Mouse (Mus musculus) heart, embryonic 10.5 days (tissue): ENCODE results near the gene Ccnjl. TPM values are rescaled to one million over a fixed set of nuclear protein-coding genes. Genes with fewer than 3 reads are reported as not detected.
A peak's percentile ranks its signal among the peaks of the same experiment; 100 is the strongest.

Experiments used
- DNase-seq: peaks from one replicate; pipeline ENCODE4 v3.0.0-alpha.2; 2017; ENCODE audit warnings: low spot score
- H3K27ac ChIP-seq: fragments of 300-500 bp; sonication (generic); 2 replicates; pipeline ENCODE4 v1.5.1; 2016; ENCODE audit warnings: mild to moderate bottlenecking
- H3K27me3 ChIP-seq: fragments of 300-500 bp; sonication (generic); 2 replicates; pipeline ENCODE4 v1.6.1; 2016; ENCODE audit warnings: mild to moderate bottlenecking; ENCODE audit not compliant: poor library complexity, insufficient read depth, severe bottlenecking
- H3K36me3 ChIP-seq: fragments of 300-500 bp; sonication (generic); 2 replicates; pipeline ENCODE4 v1.6.1; 2016; ENCODE audit warnings: mild to moderate bottlenecking, moderate library complexity
- H3K4me1 ChIP-seq: fragments of 300-500 bp; sonication (generic); 2 replicates; pipeline ENCODE4 v1.6.1; 2016; ENCODE audit warnings: mild to moderate bottlenecking
- H3K4me3 ChIP-seq: fragments of 300-500 bp; sonication (generic); 2 replicates; pipeline ENCODE4 v1.5.1; 2016; ENCODE audit warnings: mild to moderate bottlenecking, moderate library complexity
- H3K9me3 ChIP-seq: fragments of 300-500 bp; sonication (generic); 2 replicates; pipeline ENCODE4 v1.6.1; 2016; ENCODE audit warnings: mild to moderate bottlenecking, moderate library complexity
- WGBS: fragments of 180-500 bp; shearing (Covaris S2); methylation state at CpG from one replicate; pipeline ENCODE4 v1.1.7; 2016; 5-methylcytosine and 5-hydroxymethylcytosine counted together
- polyA plus RNA-seq: library from polyadenylated mRNA; unstranded; fragments of >200 nt; fragmentation: Nextera tagmentation; extraction: Ambion mirVana; gene quantifications from 2 replicates; pipeline ENCODE4 v1.2.1, GENCODE M21; 2016

The Ccnjl gene
- polyA plus RNA-seq, 1 experiment from 2014 or later, result 33.2 TPM

DNA sequence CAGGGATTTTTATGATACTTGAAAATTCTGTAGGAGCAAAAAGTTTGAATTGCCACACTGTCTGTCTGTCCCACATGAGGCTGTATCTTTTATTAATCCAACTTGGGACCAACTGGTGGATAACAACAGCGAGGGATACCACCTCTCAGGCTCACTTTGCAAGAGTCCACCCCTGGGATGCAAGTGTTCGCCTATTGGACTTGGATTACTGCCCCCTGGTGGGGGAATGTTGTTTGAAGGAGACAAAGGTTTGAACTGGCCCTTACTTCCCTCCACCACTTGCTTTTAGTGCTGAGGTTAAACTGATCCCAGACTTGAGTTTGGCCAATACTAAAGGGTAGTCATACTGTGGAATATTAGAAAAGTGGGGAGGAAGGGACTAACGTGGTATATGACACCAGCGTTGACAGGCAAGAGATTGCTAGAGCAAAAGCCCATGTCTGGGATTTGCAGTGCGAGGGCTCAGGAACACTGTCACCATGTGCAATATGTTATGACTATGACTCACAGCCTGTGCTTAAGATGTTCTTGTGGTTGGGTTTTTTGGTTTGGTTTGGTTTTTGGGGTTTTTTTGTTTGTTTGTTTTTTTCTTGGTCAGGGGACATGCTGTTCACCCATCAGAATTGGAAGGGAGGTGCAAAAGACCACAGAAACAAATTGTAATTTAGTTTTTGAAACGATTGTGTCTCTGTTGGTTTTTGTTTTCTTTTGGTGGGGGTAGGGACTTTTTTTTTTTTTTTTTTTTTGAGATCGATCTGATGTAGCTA lies 57.9 kb downstream of the Ccnjl start, which contains the start of gene 4933415A04Rik:
4933415A04Rik (plus strand) TSS at position 717 of the 767 bp plus-strand sequence.
- no peak within 1 kb of the TSS for H3K4me3 ChIP-seq
- 64% methylated on average over 7 of the region's 7 CpGs for WGBS
- no peaks in the 10 kb centered on the region for H3K9me3 ChIP-seq
- peaks cover 59% of the 10 kb centered on the region for H3K36me3 ChIP-seq
- no peak within 1 kb of the TSS for H3K27ac ChIP-seq
- H3K27me3 ChIP-seq, result no peaks in the 10 kb centered on the region
- no peak for DNase-seq
- 0 out of 2 replicates have a peak, but pooled peaks cover 4% of the 10 kb centered on the region for H3K4me1 ChIP-seq

DNA sequence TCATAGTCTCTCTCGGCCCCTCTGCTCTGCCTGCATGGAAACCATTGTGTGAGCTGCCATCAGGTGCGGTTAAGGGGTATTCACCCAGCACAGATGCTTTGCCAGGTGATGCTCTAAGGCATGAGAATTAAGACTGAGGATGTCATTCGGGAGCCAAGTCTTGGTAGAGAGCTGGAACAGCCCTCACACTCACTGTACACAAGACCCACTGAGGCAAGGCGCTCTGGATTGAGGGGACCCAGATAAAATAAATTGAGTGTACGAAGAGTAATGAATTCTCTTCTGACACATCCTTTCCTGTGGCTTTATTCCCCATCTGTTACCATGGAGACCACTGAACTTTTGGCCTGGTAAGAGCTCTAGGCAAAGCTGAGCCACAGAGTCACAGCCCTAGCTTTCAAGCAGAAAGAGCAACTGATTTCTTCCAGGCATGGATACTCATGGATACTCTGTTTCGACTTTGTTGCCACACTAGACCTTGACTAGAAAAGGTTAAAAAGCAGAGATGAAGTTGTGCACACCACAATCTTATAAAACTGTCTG lies 61.0 kb downstream of the Ccnjl start:
- H3K36me3 ChIP-seq, result peaks cover 37% of the 10 kb centered on the region
- WGBS, result 79% methylated on average over 6 of the region's 6 CpGs
- no peak for DNase-seq
- H3K4me3 ChIP-seq, result no peak overlapping the region
- H3K4me1 ChIP-seq, result 0 out of 2 replicates have a peak, but pooled peaks cover 4% of the 10 kb centered on the region
- H3K27me3 ChIP-seq, result no peaks in the 10 kb centered on the region
- H3K27ac ChIP-seq, result no peak overlapping the region
- H3K9me3 ChIP-seq, result no peaks in the 10 kb centered on the region

DNA sequence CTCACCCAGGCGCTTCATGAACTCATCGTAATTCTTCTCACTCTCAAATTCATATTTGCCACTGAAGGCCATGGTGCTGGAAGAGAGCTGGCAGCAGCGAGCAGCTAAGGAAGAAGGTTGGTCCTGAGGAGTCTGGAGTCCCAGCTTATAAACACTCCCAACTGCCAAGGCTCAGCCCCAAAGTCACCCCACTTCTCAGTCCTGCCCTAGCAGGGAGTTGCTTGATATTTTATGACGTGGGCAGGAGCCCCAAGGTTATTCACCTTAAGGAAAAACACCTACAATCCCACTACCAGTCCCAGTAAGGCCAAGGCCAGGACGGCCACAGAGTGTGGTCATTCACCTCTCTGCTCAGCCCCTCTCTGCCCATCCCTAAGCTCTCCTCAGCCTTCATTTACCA lies 72.9 kb downstream of the Ccnjl start, which contains the start of gene Fabp6:
Fabp6 (minus strand) TSS at position 101 of the 400 bp plus-strand sequence.
- DNase-seq, result no peak
- Histone ChIP-seq H3K27me3 (no peaks in the 10 kb centered on the region), H3K4me3 (no peak within 1 kb of the TSS), H3K9me3 (no peaks in the 10 kb centered on the region), H3K36me3 (no peaks in the 10 kb centered on the region), H3K27ac (no peak within 1 kb of the TSS), H3K4me1 (no peaks in the 10 kb centered on the region)
- 82% methylated on average over 5 of the region's 5 CpGs for WGBS

DNA sequence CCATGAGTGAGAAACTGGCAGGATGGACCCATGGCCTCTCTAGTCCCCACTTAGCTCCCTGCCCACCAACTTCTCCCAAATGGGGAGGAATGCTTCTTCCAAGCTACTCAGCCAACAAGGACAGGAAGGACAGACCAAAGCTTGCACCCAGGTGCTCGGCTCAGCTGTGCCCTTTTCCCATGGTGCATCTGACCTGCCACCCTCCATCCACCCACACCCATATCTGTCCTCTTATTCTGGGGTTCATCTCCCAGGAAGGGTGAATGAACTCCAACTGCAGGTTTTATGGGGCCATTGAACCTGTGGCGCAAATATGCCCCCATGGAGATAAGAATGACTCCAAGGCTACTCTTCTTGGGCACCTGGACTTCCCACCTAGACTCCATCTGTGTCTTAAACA lies 75.6 kb downstream of the Ccnjl start:
- no peaks in the 10 kb centered on the region for H3K36me3 ChIP-seq
- no peaks in the 10 kb centered on the region for H3K9me3 ChIP-seq
- no peaks in the 10 kb centered on the region for H3K27me3 ChIP-seq
- peaks cover 4% of the 10 kb centered on the region; the same call in 1 of the 2 replicates for H3K4me1 ChIP-seq
- DNase-seq, result no peak
- no peak overlapping the region for H3K4me3 ChIP-seq
- H3K27ac ChIP-seq, result no peak overlapping the region
- WGBS, result 90% methylated on average over 2 of the region's 2 CpGs

- no peaks in the 10 kb centered on the region for H3K36me3 ChIP-seq
- 77% methylated on average over 6 of the region's 6 CpGs for WGBS
- H3K27ac ChIP-seq, result no peak overlapping the region
- no peaks in the 10 kb centered on the region for H3K27me3 ChIP-seq
- no peak for DNase-seq
- H3K4me3 ChIP-seq, result no peak overlapping the region
- H3K9me3 ChIP-seq, result no peaks in the 10 kb centered on the region
- H3K4me1 ChIP-seq, result peaks cover 4% of the 10 kb centered on the region; the same call in 1 of the 2 replicates
These were observed 76.3 kb downstream of the Ccnjl start for GRCm38 (mm10) chr11:43604891-43605290.

- WGBS, result 81% methylated on average over 6 of the region's 6 CpGs
- Histone ChIP-seq H3K27ac (no peak overlapping the region), H3K4me1 (peaks cover 4% of the 10 kb centered on the region; the same call in 1 of the 2 replicates), H3K27me3 (no peaks in the 10 kb centered on the region), H3K9me3 (no peaks in the 10 kb centered on the region), H3K4me3 (no peak overlapping the region), H3K36me3 (no peaks in the 10 kb centered on the region)
- no peak for DNase-seq
These were observed 77.3 kb downstream of the Ccnjl start for GRCm38 (mm10) chr11:43605859-43606258.

- Histone ChIP-seq H3K4me3 (no peak overlapping the region), H3K9me3 (no peaks in the 10 kb centered on the region), H3K27me3 (no peaks in the 10 kb centered on the region), H3K36me3 (no peaks in the 10 kb centered on the region), H3K4me1 (peaks cover 13% of the 10 kb centered on the region), H3K27ac (no peak overlapping the region)
- DNase-seq, result no peak
- WGBS, result 76% methylated on average over 3 of the region's 3 CpGs
These were observed 79.9 kb downstream of the Ccnjl start for GRCm38 (mm10) chr11:43608440-43608839.

DNA sequence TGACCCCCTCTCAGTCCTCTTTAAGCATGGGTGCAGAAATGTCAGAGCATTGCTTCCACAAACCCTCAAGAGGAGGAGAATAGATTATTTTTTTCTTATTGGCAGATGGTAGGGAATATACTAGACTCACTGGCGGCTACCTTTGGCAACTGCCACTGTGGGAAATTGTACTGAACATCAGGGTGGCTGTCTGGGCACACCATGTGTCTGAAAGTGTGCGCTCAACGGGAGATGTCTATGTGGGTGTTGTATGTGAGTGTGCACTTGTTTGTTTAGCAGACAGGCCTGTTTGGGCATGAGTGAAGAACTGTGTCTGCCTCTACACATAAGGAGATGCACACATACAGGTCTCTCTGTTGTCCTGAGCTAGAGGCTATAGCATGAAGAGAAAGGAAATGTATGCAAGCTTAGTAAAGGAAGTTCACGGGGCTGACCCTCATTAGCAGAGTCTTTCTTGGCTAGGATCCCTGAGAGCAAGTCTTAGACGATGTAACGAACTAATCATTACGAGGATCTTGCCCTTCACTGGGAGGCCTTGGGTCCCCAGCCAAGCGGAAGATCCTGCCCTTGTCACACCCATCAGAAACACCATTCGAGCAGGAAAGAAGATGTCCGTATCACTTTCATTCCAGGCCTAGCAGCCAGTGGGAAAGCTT lies 81.5 kb downstream of the Ccnjl start:
- WGBS, result 75% methylated on average over 10 of the region's 10 CpGs
- H3K27me3 ChIP-seq, result no peaks in the 10 kb centered on the region
- DNase-seq, result no peak

DNA sequence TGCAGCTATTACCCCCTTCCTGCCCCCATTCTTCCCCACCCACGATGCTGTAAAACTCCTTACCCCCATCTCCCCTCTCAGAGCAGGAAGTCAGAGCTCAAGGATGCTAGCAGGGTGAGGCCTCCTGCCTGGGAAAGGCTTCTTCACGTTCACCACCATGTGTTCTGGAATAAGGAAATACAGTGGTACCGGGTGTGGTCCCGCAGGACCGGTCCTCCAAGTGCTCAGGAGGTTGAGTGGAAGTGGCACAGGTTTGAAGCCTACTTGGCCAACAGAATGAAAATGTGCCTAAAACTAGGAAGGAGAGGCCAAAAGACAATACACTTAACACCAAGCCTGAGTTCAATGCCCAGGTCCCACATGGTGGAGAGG lies 82.1 kb downstream of the Ccnjl start:
- Histone ChIP-seq H3K27me3 (no peaks in the 10 kb centered on the region), H3K27ac (no peak overlapping the region), H3K9me3 (no peaks in the 10 kb centered on the region), H3K4me3 (no peak overlapping the region), H3K4me1 (peaks cover 13% of the 10 kb centered on the region), H3K36me3 (no peaks in the 10 kb centered on the region)
- DNase-seq, result no peak
- WGBS, result 77% methylated on average over 5 of the region's 5 CpGs

More for the DNA sequence above, 81.5 kb downstream of the Ccnjl start:
- Histone ChIP-seq H3K4me3 (no peak overlapping the region), H3K9me3 (no peaks in the 10 kb centered on the region), H3K4me1 (peaks cover 13% of the 10 kb centered on the region), H3K36me3 (no peaks in the 10 kb centered on the region), H3K27ac (no peak overlapping the region)

DNA sequence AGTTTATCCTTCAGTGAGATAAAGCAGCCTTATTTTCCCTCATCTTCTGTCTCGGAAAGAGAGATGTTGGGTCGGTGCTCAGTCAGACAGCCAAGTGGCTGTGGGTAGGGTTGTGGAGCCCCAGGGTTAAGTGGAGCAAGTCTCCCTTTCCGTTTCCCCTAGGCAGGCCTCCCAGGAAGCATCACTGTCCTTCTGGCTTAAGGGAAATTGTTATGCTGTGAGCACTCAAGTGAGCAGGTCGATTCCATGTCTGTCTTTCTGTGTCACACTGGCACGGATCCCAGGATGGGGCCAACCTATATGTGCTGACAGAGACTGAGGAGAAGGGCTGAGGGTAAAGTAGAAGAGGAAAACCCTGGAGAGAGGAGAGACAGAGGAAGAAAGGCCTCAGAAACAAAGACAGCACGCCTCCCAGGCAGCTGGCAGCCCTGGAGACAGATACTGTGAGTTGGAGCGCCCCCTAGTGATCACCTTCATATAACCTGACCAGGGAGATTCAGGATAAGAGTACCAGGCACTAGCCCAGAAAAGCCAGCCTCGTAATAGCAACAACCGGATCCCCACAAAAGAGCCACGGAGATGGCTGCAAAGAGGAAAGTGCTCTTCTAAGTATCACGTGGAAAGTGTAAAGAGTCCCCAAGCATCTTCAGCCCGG lies 84.4 kb downstream of the Ccnjl start:
- 24% methylated on average over 12 of the region's 12 CpGs for WGBS
- peak; percentile 92 for DNase-seq
- Histone ChIP-seq H3K36me3 (no peaks in the 10 kb centered on the region), H3K4me1 (peaks cover 24% of the 10 kb centered on the region), H3K27me3 (no peaks in the 10 kb centered on the region), H3K9me3 (no peaks in the 10 kb centered on the region), H3K4me3 (no peak overlapping the region), H3K27ac (peak overlapping the region; percentile 86)

DNA sequence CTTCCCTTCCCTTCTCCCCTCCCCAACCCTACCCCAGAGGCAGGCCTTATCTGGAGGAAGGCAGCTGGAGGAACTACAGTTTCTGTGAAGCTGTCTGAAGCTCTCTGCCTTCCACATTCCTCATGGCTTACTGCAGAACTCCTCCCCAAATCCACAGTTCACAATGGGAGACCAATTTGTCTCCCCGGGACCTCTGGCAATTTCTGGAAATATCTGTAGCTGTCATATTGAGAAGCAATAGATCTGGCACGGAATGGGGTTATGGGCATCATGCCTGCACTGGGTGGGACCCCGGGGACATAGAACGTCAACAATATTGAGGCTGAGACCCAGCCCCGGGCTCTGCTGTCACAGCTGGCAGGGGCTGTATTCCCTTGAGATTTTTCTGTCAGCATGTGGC lies 89.3 kb downstream of the Ccnjl start:
- DNase-seq, result no peak
- Histone ChIP-seq H3K9me3 (no peaks in the 10 kb centered on the region), H3K27ac (peak overlapping the region; percentile 43), H3K36me3 (no peaks in the 10 kb centered on the region), H3K27me3 (no peaks in the 10 kb centered on the region), H3K4me1 (peaks cover 36% of the 10 kb centered on the region), H3K4me3 (no peak overlapping the region)
- WGBS, result 44% methylated on average over 5 of the region's 5 CpGs

- DNase-seq, result no peak
- Histone ChIP-seq H3K27ac (peak overlapping the region; percentile 43; the same call in 1 of the 2 replicates), H3K9me3 (no peaks in the 10 kb centered on the region), H3K4me1 (peaks cover 32% of the 10 kb centered on the region), H3K27me3 (no peaks in the 10 kb centered on the region), H3K36me3 (no peaks in the 10 kb centered on the region), H3K4me3 (no peak overlapping the region)
- 64% methylated on average over 7 of the region's 7 CpGs for WGBS
These were observed 89.8 kb downstream of the Ccnjl start for GRCm38 (mm10) chr11:43618403-43618802.

DNA sequence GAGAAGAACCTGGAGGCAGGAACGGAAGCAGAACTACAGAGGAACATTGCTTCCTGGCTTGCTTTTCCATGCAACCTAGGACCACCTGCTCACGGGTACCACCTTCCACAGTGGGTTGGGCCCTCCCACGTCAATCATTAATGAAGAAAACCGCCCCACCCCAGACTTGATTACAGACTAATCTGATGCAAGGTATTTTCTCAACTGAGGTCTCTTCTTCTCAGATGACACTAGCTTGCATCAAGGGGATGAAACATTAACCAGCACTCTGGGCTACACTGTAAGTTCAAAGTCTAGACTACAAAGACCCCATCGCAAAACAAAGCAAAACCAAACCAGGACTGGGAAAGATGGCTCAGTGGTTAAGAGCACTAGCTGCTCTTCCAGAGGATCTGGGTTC lies 93.2 kb downstream of the Ccnjl start:
- Histone ChIP-seq H3K27me3 (no peaks in the 10 kb centered on the region), H3K4me1 (peaks cover 40% of the 10 kb centered on the region), H3K27ac (no peak overlapping the region), H3K36me3 (no peaks in the 10 kb centered on the region), H3K4me3 (no peak overlapping the region), H3K9me3 (no peaks in the 10 kb centered on the region)
- WGBS, result 76% methylated on average over 5 of the region's 5 CpGs
- DNase-seq, result no peak
